Mouse (Mus musculus) heart, adult 9 months (tissue): ENCODE results near the gene Gpr18.
"Not testable (repeated sequence)": the region's sequence is repeated elsewhere in the genome, so short reads cannot be mapped to it uniquely, and the experiment has no call there.

Experiments used
- DNase-seq, 2 experiments: peaks; one replicate each; pipeline ENCODE4 v3.0.0; 2022; ENCODE audit warnings: low spot score in 2 of 2

Gene Gpr18

GRCm38 (mm10) chr14:121884150-121884797, 31.3 kb downstream of the Gpr18 start:
- DNase-seq: no peak

- no peak for DNase-seq
Measured at GRCm38 (mm10) chr14:121881211-121881610, 34.4 kb downstream of the Gpr18 start.

DNA sequence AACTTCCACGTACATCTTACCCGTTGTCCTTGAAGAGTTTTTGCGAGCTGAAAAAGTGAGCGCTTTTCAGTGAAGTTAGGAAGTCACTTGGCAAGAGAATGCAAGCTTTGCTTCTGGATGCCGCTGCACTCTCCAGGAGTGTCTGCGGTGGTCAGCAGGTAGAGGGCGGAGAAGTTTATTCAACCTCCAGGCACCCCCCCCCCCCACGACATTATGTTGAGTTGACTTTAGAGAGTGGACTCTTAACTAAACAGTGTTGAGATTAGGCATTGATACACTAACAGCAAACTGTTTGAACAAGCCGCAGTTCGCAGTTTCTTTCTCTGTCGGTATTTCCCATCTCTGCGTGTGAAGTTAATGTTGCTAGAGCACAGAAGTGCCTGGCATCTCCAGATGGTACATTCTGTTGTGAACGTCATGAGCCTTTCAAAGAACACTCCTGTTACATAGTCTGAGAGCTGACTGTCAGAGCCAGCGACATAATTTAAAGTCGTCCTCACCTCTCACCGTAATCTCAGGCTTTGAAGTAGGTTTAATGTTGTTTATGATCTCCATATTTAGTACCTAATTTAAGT, 36.2 kb downstream of the Gpr18 start:
- no peak for DNase-seq

DNA sequence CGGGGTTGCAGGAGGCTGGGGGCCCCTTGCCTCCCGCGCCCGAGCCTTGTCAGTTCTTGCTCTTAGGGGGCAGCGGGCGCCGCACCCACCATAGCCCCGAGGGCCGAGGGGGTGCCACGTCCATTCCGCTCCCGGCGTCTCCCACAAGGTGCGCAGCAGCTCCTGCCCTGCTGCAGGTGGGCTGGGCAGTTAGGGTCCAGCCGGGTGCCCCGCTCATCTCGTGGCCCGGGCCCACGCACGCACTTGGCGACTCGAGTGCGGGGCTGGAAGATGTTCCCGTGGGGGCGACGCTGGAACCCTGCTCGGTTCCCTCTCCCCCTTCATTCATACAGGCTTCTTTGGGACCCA, 36.7 kb downstream of the Gpr18 start:
- DNase-seq: no peak

GRCm38 (mm10) chr14:121878176-121878858, 37.3 kb downstream of the Gpr18 start, which contains the start of gene Ubac2:
Gene Ubac2, plus strand, starts transcription at chr14:121878620.
- DNase-seq: peak; percentile 98

GRCm38 (mm10) chr14:121877640-121878039, 37.9 kb downstream of the Gpr18 start:
- DNase-seq: no peak

GRCm38 (mm10) chr14:121876860-121877259, 38.7 kb downstream of the Gpr18 start:
- no peak for DNase-seq

DNA sequence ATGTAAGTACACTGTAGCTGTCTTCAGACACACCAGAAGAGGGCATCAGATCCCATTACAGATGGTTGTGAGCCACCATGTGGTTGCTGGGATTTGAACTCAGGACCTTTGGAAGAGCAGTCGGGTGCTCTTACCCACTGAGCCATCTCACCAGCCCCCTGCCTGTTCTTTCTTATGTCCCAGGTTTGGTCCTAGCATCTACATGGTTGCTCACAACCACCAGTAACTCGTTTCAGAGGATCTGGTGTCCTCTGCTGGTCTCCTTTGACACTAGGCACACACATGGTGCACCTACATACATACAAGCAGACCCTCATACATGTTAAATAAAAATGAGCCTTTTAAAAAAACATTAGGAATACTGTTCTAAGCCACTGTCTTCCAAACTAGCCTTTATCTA, 39.4 kb downstream of the Gpr18 start:
- DNase-seq: not testable (repeated sequence)

GRCm38 (mm10) chr14:121873646-121874045, 41.9 kb downstream of the Gpr18 start:
- DNase-seq: no peak

GRCm38 (mm10) chr14:121873172-121873571, 42.4 kb downstream of the Gpr18 start:
- DNase-seq: no peak

DNA sequence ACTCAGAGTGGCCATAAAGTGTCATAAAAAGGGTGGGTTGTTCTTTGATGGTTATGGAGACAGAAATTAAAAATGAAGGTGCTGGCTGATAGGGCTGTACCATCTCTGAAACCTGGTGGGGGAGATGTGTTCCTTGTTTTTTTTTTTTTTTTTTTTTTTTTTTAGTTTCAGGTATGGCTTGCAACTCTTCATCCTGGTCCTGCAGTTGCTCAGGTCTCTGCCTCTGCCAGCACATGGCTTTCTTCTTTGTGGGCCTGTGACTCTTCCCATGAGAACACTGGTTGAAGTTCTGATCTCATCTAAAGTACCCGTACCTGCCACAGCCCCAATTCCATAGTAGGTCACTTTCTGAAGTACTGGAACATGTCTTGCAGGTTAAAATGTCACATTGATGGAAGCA, 42.8 kb downstream of the Gpr18 start:
- no peak for DNase-seq

GRCm38 (mm10) chr14:121869111-121869510, 46.5 kb downstream of the Gpr18 start:
- DNase-seq: no peak

GRCm38 (mm10) chr14:121866574-121866973, 49.0 kb downstream of the Gpr18 start:
- DNase-seq: no peak

- peak in 1 of 2 experiments; percentile 64 for DNase-seq
Measured at GRCm38 (mm10) chr14:121865162-121865561, 50.4 kb downstream of the Gpr18 start.
